ENCODE assay signal across 16 mouse cellular contexts in genomic region chr10:19570288-19570687, GRCm38 (mm10). TPM values are rescaled to one million over a fixed set of nuclear protein-coding genes. Genes with fewer than 3 reads are reported as not detected.
A peak's percentile ranks its signal among the peaks of the same experiment; 100 is the strongest.
DNase-seq lines count a peak whose midpoint lies in the region; ATAC-seq and TF ChIP-seq lines count a peak whose summit lies in the region.
"Had no signal": no experiment of that assay in that cellular context is flagged by ENCODE, and none has a peak within 500 bp of the region (broad histone marks: within the 10 kb centered on the region; RNA-seq: fewer than 3 reads in every experiment).

No protein-coding gene starts in this region.

- no peaks in the 10 kb centered on the region for H3K36me3 ChIP-seq in heart, embryonic 15.5 days
- no peaks in the 10 kb centered on the region for H3K36me3 ChIP-seq in spleen, adult 2 months (ENCODE audit: control insufficient read depth, insufficient read depth, low read length)
- H3K36me3 ChIP-seq in stomach, postnatal 0 days (ENCODE audit: control insufficient read depth, insufficient read depth, low read length): no peaks in the 10 kb centered on the region
- H3K36me3 ChIP-seq: embryonic facial prominence, embryonic 12.5 days; heart, embryonic 13.5 days; limb, embryonic 12.5 days had no signal

- no peaks in the 10 kb centered on the region for H3K27me3 ChIP-seq in heart, embryonic 15.5 days
- H3K27me3 ChIP-seq in spleen, adult 2 months (ENCODE audit: control insufficient read depth, insufficient read depth, low read length): no peaks in the 10 kb centered on the region
- H3K27me3 ChIP-seq in stomach, postnatal 0 days (ENCODE audit: control insufficient read depth, insufficient read depth, low read length): no peaks in the 10 kb centered on the region
- H3K27me3 ChIP-seq: embryonic facial prominence, embryonic 12.5 days; heart, embryonic 13.5 days; limb, embryonic 12.5 days had no signal

- WGBS in heart, embryonic 15.5 days: 57% methylated on average over 4 of the region's 4 CpGs
- 18% methylated on average over 4 of the region's 4 CpGs for WGBS in spleen, adult 2 months
- WGBS in stomach, postnatal 0 days: 61% methylated on average over 4 of the region's 4 CpGs

- no peak for TF ChIP-seq CTCF in spleen, adult 2 months (IDR thresholded peaks at IDR 0.05; ENCODE audit: extremely low read depth, insufficient read depth, insufficient read length, insufficient replicate concordance)
- no peak for TF ChIP-seq CTCF in stomach, postnatal 0 days (IDR thresholded peaks at IDR 0.05; ENCODE audit: low read depth)

- ATAC-seq in heart, embryonic 15.5 days (replicated peaks; ENCODE audit: insufficient number of reproducible peaks, insufficient read depth, low FRiP score, low read depth): no peak
- ATAC-seq in granulocyte monocyte progenitor cell, adult 5-6 weeks (replicated peaks; ENCODE audit: poor library complexity, severe bottlenecking): peak; percentile 76
- peak; percentile 10; the same call in 1 of the 2 replicates for ATAC-seq in stomach, postnatal 0 days (ENCODE audit: low FRiP score, low TSS enrichment)

- no peaks in the 10 kb centered on the region for H3K4me1 ChIP-seq in heart, embryonic 15.5 days (replicated peaks)
- H3K4me1 ChIP-seq in spleen, adult 2 months (ENCODE audit: control insufficient read depth, insufficient read depth, insufficient read length): peaks cover 5% of the 10 kb centered on the region; the same call in 1 of the 2 replicates
- no peaks in the 10 kb centered on the region for H3K4me1 ChIP-seq in stomach, postnatal 0 days (replicated peaks; ENCODE audit: control insufficient read depth, insufficient read depth)
- H3K4me1 ChIP-seq: embryonic facial prominence, embryonic 12.5 days; limb, embryonic 12.5 days had no signal

- no peaks in the 10 kb centered on the region for H3K9me3 ChIP-seq in heart, embryonic 15.5 days (replicated peaks)
- H3K9me3 ChIP-seq in stomach, postnatal 0 days (ENCODE audit: control insufficient read depth, low read length): no peaks in the 10 kb centered on the region
- H3K9me3 ChIP-seq: embryonic facial prominence, embryonic 12.5 days; heart, embryonic 13.5 days; limb, embryonic 12.5 days had no signal

- H3K4me3 ChIP-seq in heart, embryonic 15.5 days: no peak overlapping the region
- H3K4me3 ChIP-seq in spleen, adult 2 months (ENCODE audit: extremely low read depth, insufficient read depth, insufficient read length): no peak overlapping the region
- H3K4me3 ChIP-seq in stomach, postnatal 0 days (ENCODE audit: low read depth, low read length): no peak overlapping the region
- H3K4me3 ChIP-seq: embryonic facial prominence, embryonic 12.5 days; heart, embryonic 13.5 days; limb, embryonic 12.5 days had no signal

- no peak overlapping the region for H3K4me2 ChIP-seq in heart, embryonic 15.5 days
- no peak overlapping the region for H3K4me2 ChIP-seq in stomach, postnatal 0 days (replicated peaks; ENCODE audit: low read depth)
- H3K4me2 ChIP-seq: embryonic facial prominence, embryonic 12.5 days; heart, embryonic 13.5 days; limb, embryonic 12.5 days had no signal

- H3K9ac ChIP-seq in heart, embryonic 15.5 days: no peak overlapping the region
- no peak overlapping the region for H3K9ac ChIP-seq in stomach, postnatal 0 days (ENCODE audit: low read length)
- H3K9ac ChIP-seq: embryonic facial prominence, embryonic 12.5 days; heart, embryonic 13.5 days; limb, embryonic 12.5 days had no signal

- no peak for DNase-seq in heart, postnatal 25 days (ENCODE audit: low spot score)
- no peak for DNase-seq in spleen, adult 2 months (ENCODE audit: low read depth in 1 of 2, low spot score in 2 of 2)
- DNase-seq in spleen, postnatal 10 days (ENCODE audit: low spot score in 2 of 2): no peak
- DNase-seq in stomach, postnatal 0 days (ENCODE audit: low spot score): no peak
- no peak for DNase-seq in T-cell, adult 2 months (ENCODE audit: low spot score)
- DNase-seq in layer of hippocampus, postnatal 14 days (ENCODE audit: low spot score in 2 of 2): no peak
- DNase-seq: cerebellum, adult 11 months; kidney, adult 18-20 months; thymus, postnatal 25 days had no signal

- intact Hi-C loops in heart, postnatal 25 days (cut with DNase I): no loop called here

- peak overlapping the region; percentile 41 for H3K27ac ChIP-seq in heart, embryonic 15.5 days
- peak overlapping the region; percentile 49; the same call in 1 of the 2 replicates for H3K27ac ChIP-seq in spleen, adult 2 months (ENCODE audit: insufficient read depth, low read length)
- no peak overlapping the region; the same call in 1 of the 2 replicates for H3K27ac ChIP-seq in stomach, postnatal 0 days (replicated peaks)
- H3K27ac ChIP-seq: embryonic facial prominence, embryonic 12.5 days; heart, embryonic 13.5 days; limb, embryonic 12.5 days had no signal

- no peak for TF ChIP-seq POLR2A in spleen, adult 2 months (IDR thresholded peaks at IDR 0.05; ENCODE audit: low read depth, low read length)

- TF ChIP-seq EP300 in stomach, postnatal 0 days (optimal IDR thresholded peaks at IDR 0.05): no peak

RNA-seq across cellular contexts. Expression of gene Ifngr1, which starts 21.5 kb away (rescaled TPM):
- 37.1 and 48.3 TPM in 2 replicates for polyA plus RNA-seq in heart, embryonic 15.5 days (2015; fragmentation: Nextera tagmentation; extraction: Ambion mirVana)
- 10 to 100 TPM; 45.4 to 53.7 TPM for total RNA-seq in heart, postnatal 25 days (2021)
- polyA plus RNA-seq in spleen, adult 2 months (2012; rRNA removed): 36.6 and 40.4 TPM in 2 replicates
- 255 and 265 TPM in 2 replicates for total RNA-seq in granulocyte monocyte progenitor cell, adult 5-6 weeks (2014; fragmentation: Nextera tagmentation)
- 355 and 356 TPM in 2 replicates for total RNA-seq in granulocyte monocyte progenitor cell, adult 5-6 weeks (2017)
- polyA plus RNA-seq in stomach, postnatal 0 days (2015; fragmentation: Nextera tagmentation; extraction: Ambion mirVana): 72.1 and 72.9 TPM in 2 replicates
- total RNA-seq in layer of hippocampus, postnatal 14 days (2021): 10 to 100 TPM; 19.6 to 21.9 TPM

RNA-seq across cellular contexts. Expression of gene Il22ra2, which starts 51.5 kb away (rescaled TPM):
- not detected in 2 replicates for polyA plus RNA-seq in heart, embryonic 15.5 days (2015; fragmentation: Nextera tagmentation; extraction: Ambion mirVana)
- total RNA-seq in heart, postnatal 25 days (2021): not detected
- polyA plus RNA-seq in spleen, adult 2 months (2012; rRNA removed): 0.55 and 0.65 TPM in 2 replicates
- total RNA-seq in granulocyte monocyte progenitor cell, adult 5-6 weeks (2014; fragmentation: Nextera tagmentation): 4.4 and 4.6 TPM in 2 replicates
- total RNA-seq in granulocyte monocyte progenitor cell, adult 5-6 weeks (2017): 3.2 and 6.5 TPM in 2 replicates
- polyA plus RNA-seq in stomach, postnatal 0 days (2015; fragmentation: Nextera tagmentation; extraction: Ambion mirVana): not detected in 2 replicates
- total RNA-seq in layer of hippocampus, postnatal 14 days (2021): not detected
- total RNA-seq: layer of hippocampus, adult 8-10 months; megakaryocyte-erythroid progenitor cell, adult 5-6 weeks had no signal
- polyA plus RNA-seq: embryonic facial prominence, embryonic 12.5 days; heart, embryonic 13.5 days; limb, embryonic 12.5 days had no signal

Comparison
In these comparisons a context has a peak if more than half of its experiments do, and no peak if none do; other contexts are left out.
1. RNA of gene Ifngr1, which starts 21.5 kb away (total RNA-seq): 255 to 356 TPM in granulocyte monocyte progenitor cell, adult 5-6 weeks; 45.4 to 53.7 TPM in heart, postnatal 25 days and 19.6 to 21.9 TPM in layer of hippocampus, postnatal 14 days; every median in the first group is over 4 times any median in the second.
2. RNA of gene Il22ra2, which starts 51.5 kb away (total RNA-seq): 3.2 to 6.5 TPM in granulocyte monocyte progenitor cell, adult 5-6 weeks; not detected in heart, postnatal 25 days and not detected in layer of hippocampus, postnatal 14 days; every median in the first group is over 4 times any median in the second.